Comparison of ENCODE assay signal across 28 mouse cellular contexts in genomic region chr11:40102613-40103012, GRCm38 (mm10).
DNase-seq lines count a peak whose midpoint lies in the region; ATAC-seq and TF ChIP-seq lines count a peak whose summit lies in the region.
"Had no signal": no experiment of that assay in that cellular context is flagged by ENCODE, and none has a peak within 500 bp of the region (broad histone marks: within the 10 kb centered on the region; RNA-seq: fewer than 3 reads in every experiment).

No protein-coding gene starts in this region.

- peak; percentile 60 for TF ChIP-seq CTCF in forebrain, postnatal 0 days (IDR thresholded peaks at IDR 0.05; ENCODE audit: low read depth)
- TF ChIP-seq CTCF in kidney, postnatal 0 days (IDR thresholded peaks at IDR 0.05; ENCODE audit: low read depth): peak; percentile 62

- no peak overlapping the region for H3K4me3 ChIP-seq in forebrain, postnatal 0 days (ENCODE audit: low read depth, low read length)
- no peak overlapping the region for H3K4me3 ChIP-seq in forebrain, embryonic 10.5 days
- no peak overlapping the region for H3K4me3 ChIP-seq in kidney, postnatal 0 days (replicated peaks; ENCODE audit: low read depth, low read length)
- no peak overlapping the region for H3K4me3 ChIP-seq in midbrain, embryonic 14.5 days (replicated peaks; ENCODE audit: low read depth, low read length)
- no peak overlapping the region for H3K4me3 ChIP-seq in midbrain, embryonic 16.5 days (ENCODE audit: low read depth, low read length)
- H3K4me3 ChIP-seq: embryonic facial prominence, embryonic 13.5 days; erythroblast, embryonic 14.5 days; forebrain, embryonic 15.5 days; hindbrain, embryonic 13.5 days; limb, embryonic 12.5 days; megakaryocyte, embryonic 14.5 days; midbrain, embryonic 13.5 days had no signal

- H3K27me3 ChIP-seq in forebrain, postnatal 0 days (ENCODE audit: insufficient read depth, low read length): no peaks in the 10 kb centered on the region
- no peaks in the 10 kb centered on the region for H3K27me3 ChIP-seq in forebrain, embryonic 10.5 days (ENCODE audit: poor library complexity, severe bottlenecking)
- no peaks in the 10 kb centered on the region for H3K27me3 ChIP-seq in kidney, postnatal 0 days (ENCODE audit: insufficient read depth, low read length)
- H3K27me3 ChIP-seq in midbrain, embryonic 14.5 days (ENCODE audit: control insufficient read depth, insufficient read depth, low read length): no peaks in the 10 kb centered on the region
- no peaks in the 10 kb centered on the region for H3K27me3 ChIP-seq in midbrain, embryonic 16.5 days (ENCODE audit: control insufficient read depth, insufficient read depth, low read depth, low read length)
- H3K27me3 ChIP-seq: embryonic facial prominence, embryonic 13.5 days; forebrain, embryonic 15.5 days; hindbrain, embryonic 13.5 days; limb, embryonic 12.5 days; megakaryocyte, embryonic 14.5 days; midbrain, embryonic 13.5 days had no signal

- no peaks in the 10 kb centered on the region for H3K36me3 ChIP-seq in forebrain, postnatal 0 days (ENCODE audit: insufficient read depth)
- H3K36me3 ChIP-seq in forebrain, embryonic 10.5 days (replicated peaks): no peaks in the 10 kb centered on the region
- H3K36me3 ChIP-seq in kidney, postnatal 0 days (ENCODE audit: insufficient read depth, low read length): no peaks in the 10 kb centered on the region
- H3K36me3 ChIP-seq in midbrain, embryonic 14.5 days (ENCODE audit: control insufficient read depth, insufficient read depth, low read length): no peaks in the 10 kb centered on the region
- H3K36me3 ChIP-seq in midbrain, embryonic 16.5 days (ENCODE audit: control insufficient read depth, insufficient read depth, low read length): no peaks in the 10 kb centered on the region
- H3K36me3 ChIP-seq: embryonic facial prominence, embryonic 13.5 days; forebrain, embryonic 15.5 days; hindbrain, embryonic 13.5 days; limb, embryonic 12.5 days; midbrain, embryonic 13.5 days had no signal

- ATAC-seq in forebrain, postnatal 0 days: no peak
- no peak for ATAC-seq in kidney, postnatal 0 days (replicated peaks; ENCODE audit: low FRiP score, low read depth)
- ATAC-seq in midbrain, embryonic 14.5 days (ENCODE audit: low FRiP score, low TSS enrichment): no peak
- ATAC-seq in midbrain, embryonic 16.5 days: no peak
- ATAC-seq: forebrain, embryonic 15.5 days; inflammation-experienced regulatory T-cells, adult 6 months; liver, postnatal 0 days; midbrain, embryonic 13.5 days; Patski had no signal

- peak; percentile 48 for DNase-seq in forebrain, postnatal 0 days
- DNase-seq in forebrain, embryonic 10.5 days (ENCODE audit: extremely low spot score, low spot score): no peak
- DNase-seq in kidney, postnatal 0 days (ENCODE audit: low spot score): no peak
- DNase-seq in kidney, postnatal 4 days: no peak
- peak; percentile 54 for DNase-seq in midbrain, embryonic 14.5 days
- peak; percentile 22 for DNase-seq in brain, embryonic 18.5 days (ENCODE audit: low read depth, low spot score)
- DNase-seq in ovary, postnatal 14 days (ENCODE audit: low spot score): no peak
- DNase-seq: adrenal gland, postnatal 36 days; cerebellum, adult 18-20 months; cerebellum, postnatal 14 days; gastrocnemius, postnatal 10 days; heart, postnatal 14 days; kidney, adult 8-10 months; liver, postnatal 0 days; right cerebral cortex, adult 18-20 months; thymus, postnatal 25 days had no signal

- no peak overlapping the region for H3K9ac ChIP-seq in forebrain, postnatal 0 days
- H3K9ac ChIP-seq in kidney, postnatal 0 days (ENCODE audit: low read depth, low read length): no peak overlapping the region
- no peak overlapping the region for H3K9ac ChIP-seq in midbrain, embryonic 14.5 days (replicated peaks; ENCODE audit: low read length)
- H3K9ac ChIP-seq in midbrain, embryonic 16.5 days (ENCODE audit: low read depth, low read length): no peak overlapping the region
- H3K9ac ChIP-seq: embryonic facial prominence, embryonic 13.5 days; forebrain, embryonic 15.5 days; hindbrain, embryonic 13.5 days; limb, embryonic 12.5 days; liver, postnatal 0 days; midbrain, embryonic 13.5 days had no signal

- 97% methylated on average over 1 of the region's 1 CpGs for WGBS in forebrain, postnatal 0 days
- 95% methylated on average over 1 of the region's 1 CpGs for WGBS in forebrain, embryonic 10.5 days
- WGBS in kidney, postnatal 0 days: 93% methylated on average over 1 of the region's 1 CpGs
- 98% methylated on average over 1 of the region's 1 CpGs for WGBS in midbrain, embryonic 14.5 days
- WGBS in midbrain, embryonic 16.5 days: 91% methylated on average over 1 of the region's 1 CpGs

- no peaks in the 10 kb centered on the region for H3K9me3 ChIP-seq in forebrain, postnatal 0 days (ENCODE audit: low read length)
- H3K9me3 ChIP-seq in forebrain, embryonic 10.5 days: no peaks in the 10 kb centered on the region
- no peaks in the 10 kb centered on the region for H3K9me3 ChIP-seq in kidney, postnatal 0 days (replicated peaks; ENCODE audit: low read length)
- H3K9me3 ChIP-seq in midbrain, embryonic 14.5 days (ENCODE audit: control insufficient read depth, low read length): no peaks in the 10 kb centered on the region
- H3K9me3 ChIP-seq in midbrain, embryonic 16.5 days (replicated peaks; ENCODE audit: control insufficient read depth, low read length, poor library complexity, severe bottlenecking): no peaks in the 10 kb centered on the region; the same call in 1 of the 2 replicates
- H3K9me3 ChIP-seq: embryonic facial prominence, embryonic 13.5 days; forebrain, embryonic 15.5 days; hindbrain, embryonic 13.5 days; limb, embryonic 12.5 days; megakaryocyte, embryonic 14.5 days; midbrain, embryonic 13.5 days had no signal

- no peaks in the 10 kb centered on the region for H3K4me1 ChIP-seq in forebrain, postnatal 0 days (ENCODE audit: insufficient read depth)
- H3K4me1 ChIP-seq in forebrain, embryonic 10.5 days: no peaks in the 10 kb centered on the region
- no peaks in the 10 kb centered on the region for H3K4me1 ChIP-seq in kidney, postnatal 0 days (replicated peaks; ENCODE audit: insufficient read depth, low read length)
- no peaks in the 10 kb centered on the region for H3K4me1 ChIP-seq in midbrain, embryonic 14.5 days (ENCODE audit: control insufficient read depth, insufficient read depth, low read length)
- H3K4me1 ChIP-seq in midbrain, embryonic 16.5 days (ENCODE audit: control insufficient read depth, insufficient read depth, low read length): no peaks in the 10 kb centered on the region
- H3K4me1 ChIP-seq: embryonic facial prominence, embryonic 13.5 days; forebrain, embryonic 15.5 days; hindbrain, embryonic 13.5 days; limb, embryonic 12.5 days; megakaryocyte, embryonic 14.5 days; midbrain, embryonic 13.5 days had no signal

- H3K4me2 ChIP-seq in forebrain, postnatal 0 days (ENCODE audit: low read depth): no peak overlapping the region
- no peak overlapping the region for H3K4me2 ChIP-seq in kidney, postnatal 0 days (ENCODE audit: low read length)
- no peak overlapping the region for H3K4me2 ChIP-seq in midbrain, embryonic 14.5 days (ENCODE audit: low read length)
- H3K4me2 ChIP-seq in midbrain, embryonic 16.5 days (ENCODE audit: low read length): no peak overlapping the region
- H3K4me2 ChIP-seq: embryonic facial prominence, embryonic 13.5 days; forebrain, embryonic 15.5 days; heart, embryonic 11.5 days; hindbrain, embryonic 13.5 days; limb, embryonic 12.5 days; liver, embryonic 11.5 days; midbrain, embryonic 13.5 days had no signal

- H3K27ac ChIP-seq in forebrain, postnatal 0 days (ENCODE audit: low read depth, low read length): no peak overlapping the region
- no peak overlapping the region for H3K27ac ChIP-seq in forebrain, embryonic 10.5 days
- no peak overlapping the region for H3K27ac ChIP-seq in kidney, postnatal 0 days
- H3K27ac ChIP-seq in midbrain, embryonic 14.5 days (replicated peaks; ENCODE audit: low read depth, low read length): no peak overlapping the region
- no peak overlapping the region for H3K27ac ChIP-seq in midbrain, embryonic 16.5 days (ENCODE audit: low read length)
- H3K27ac ChIP-seq: embryonic facial prominence, embryonic 13.5 days; forebrain, embryonic 15.5 days; hindbrain, embryonic 13.5 days; limb, embryonic 12.5 days; midbrain, embryonic 13.5 days had no signal

Comparison
In these comparisons a context has a peak if more than half of its experiments do, and no peak if none do; other contexts are left out.
1. DNase-seq: peak in forebrain, postnatal 0 days (single experiment), midbrain, embryonic 14.5 days (single experiment) and brain, embryonic 18.5 days (single experiment); none in forebrain, embryonic 10.5 days (single experiment), kidney, postnatal 0 days (single experiment), kidney, postnatal 4 days (0 of 2) and ovary, postnatal 14 days (single experiment).